Mouse (Mus musculus) embryo, embryonic 10.5 days (tissue): ENCODE data around the gene Fignl2.
A peak's percentile ranks its signal among the peaks of the same experiment; 100 is the strongest.

Experiments
- DNase-seq: peaks from one replicate; pipeline ENCODE4 v3.0.0-alpha.2; 2015; ENCODE audit warnings: low spot score

Fignl2 gene

GRCm38 (mm10) chr15:101092829-101093648 lies 14.7 kb upstream of the Fignl2 start:
- DNase-seq = peak; percentile 93

GRCm38 (mm10) chr15:101092121-101092828 lies 13.9 kb upstream of the Fignl2 start:
- peak; percentile 73 for DNase-seq

DNA sequence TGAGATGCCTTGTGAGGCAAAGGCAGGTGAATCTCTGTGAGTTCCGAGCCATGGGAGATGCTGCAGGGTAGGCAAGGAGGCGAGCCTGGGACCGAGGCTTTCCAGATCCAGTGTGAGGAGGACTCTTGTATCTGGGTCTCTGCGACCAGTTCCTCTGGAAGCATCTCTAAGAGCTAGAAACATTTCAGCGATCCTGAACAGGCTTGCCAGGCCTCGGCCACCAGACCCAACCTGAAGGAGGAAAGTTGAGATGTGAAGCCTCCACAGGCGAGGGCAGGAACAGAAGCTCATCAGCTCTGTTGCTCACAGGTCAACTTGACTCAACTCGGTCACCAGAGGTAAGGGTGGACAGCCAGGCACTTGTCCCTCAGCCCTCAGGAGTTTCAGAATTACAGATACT lies 13.2 kb upstream of the Fignl2 start:
- DNase-seq = no peak

- DNase-seq = no peak
Measured at GRCm38 (mm10) chr15:101088291-101088690, 9.9 kb upstream of the Fignl2 start.

DNA sequence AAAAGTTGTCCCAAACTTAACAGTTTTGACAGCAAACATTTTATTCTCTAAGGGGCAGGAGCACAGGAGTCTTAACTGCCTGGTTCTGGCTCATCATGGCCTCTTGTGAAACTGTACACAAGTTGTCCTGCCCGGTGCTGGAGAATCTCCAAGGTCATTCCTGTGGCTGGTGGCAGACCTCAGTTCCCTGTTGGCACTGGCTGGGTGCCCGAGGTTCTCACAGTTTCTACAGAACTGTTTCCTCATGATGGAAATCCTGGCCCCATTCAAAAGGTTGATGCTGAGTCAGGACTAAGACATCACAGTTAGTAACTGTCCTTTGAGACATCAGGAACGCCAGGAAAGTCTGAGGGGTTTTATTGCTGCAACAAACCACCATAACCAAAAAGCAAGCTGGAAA lies 8.6 kb upstream of the Fignl2 start:
- no peak for DNase-seq

GRCm38 (mm10) chr15:101086451-101086850 lies 8.1 kb upstream of the Fignl2 start:
- no peak for DNase-seq

GRCm38 (mm10) chr15:101084499-101084898 lies 6.1 kb upstream of the Fignl2 start:
- DNase-seq = no peak

- DNase-seq = peak; percentile 75
Measured at GRCm38 (mm10) chr15:101082236-101082635, 3.9 kb upstream of the Fignl2 start.

- DNase-seq = no peak
Measured at GRCm38 (mm10) chr15:101081035-101081548, 2.7 kb upstream of the Fignl2 start.

GRCm38 (mm10) chr15:101080031-101080520 lies 1.7 kb upstream of the Fignl2 start:
- no peak for DNase-seq

GRCm38 (mm10) chr15:101078731-101079156 lies 377 bp upstream of the Fignl2 start:
- DNase-seq = peak; percentile 91

DNA sequence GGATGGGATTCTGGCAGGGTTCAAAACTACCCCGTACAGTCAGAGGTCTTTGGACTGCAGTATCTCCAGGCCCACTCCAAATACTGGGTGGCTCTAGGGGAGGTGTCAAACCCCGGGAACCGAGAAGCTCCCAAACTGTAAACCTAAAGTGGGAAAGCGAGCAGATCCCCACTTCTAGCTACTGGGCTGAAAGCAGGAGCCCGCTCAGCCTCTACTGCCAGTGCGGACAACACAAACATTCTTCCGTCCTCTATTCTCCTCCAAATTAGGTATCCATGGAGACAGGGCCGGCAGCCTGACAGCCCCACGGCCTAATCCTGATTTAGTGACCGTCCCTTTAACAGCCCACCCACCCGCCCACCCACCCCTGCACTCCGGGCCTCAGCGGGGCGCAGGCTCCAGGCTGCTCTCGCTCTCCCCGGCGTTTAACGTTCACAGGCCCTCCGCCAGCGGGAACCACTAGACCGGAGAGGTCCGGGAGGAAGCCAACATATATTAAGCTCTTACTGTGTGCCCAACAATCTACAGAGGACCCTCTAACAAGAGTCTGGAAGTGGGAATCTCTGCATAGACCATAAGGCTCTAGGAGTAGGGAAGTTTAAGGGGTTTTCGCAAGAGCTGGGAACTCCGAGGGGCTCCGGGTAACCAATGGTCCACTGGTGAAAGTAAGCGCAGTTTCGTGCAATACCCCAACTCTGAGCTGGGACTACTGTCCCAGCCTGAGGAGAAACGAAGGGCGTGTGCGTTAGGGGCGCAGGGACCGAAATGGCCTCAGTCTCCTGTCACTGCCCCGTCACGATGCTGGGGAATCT lies 1.2 kb downstream of the Fignl2 start:
- peak; percentile 82 for DNase-seq

GRCm38 (mm10) chr15:101076071-101077000 lies 2.0 kb downstream of the Fignl2 start:
- peak; percentile 78 for DNase-seq

DNA sequence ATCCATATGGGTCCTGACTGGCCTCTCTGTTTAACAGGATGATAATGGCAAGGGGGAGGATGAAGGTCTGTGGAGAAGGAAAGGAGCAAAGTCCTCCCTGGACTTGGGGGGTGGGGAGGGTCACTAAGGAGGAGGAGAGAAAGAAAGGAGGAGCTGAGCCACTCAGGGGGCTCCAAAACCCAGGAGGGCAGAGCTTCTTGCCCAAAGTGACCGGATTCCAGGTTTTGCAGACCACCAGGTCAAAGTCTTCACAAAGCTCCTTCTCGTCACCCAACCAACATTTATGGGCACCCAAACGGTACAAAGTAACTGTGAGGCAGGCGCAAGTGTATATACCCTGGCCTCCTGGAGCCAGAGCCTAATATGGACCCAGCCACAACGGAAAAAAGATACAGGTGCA lies 2.7 kb downstream of the Fignl2 start:
- no peak for DNase-seq

GRCm38 (mm10) chr15:101075150-101075549 lies 3.2 kb downstream of the Fignl2 start:
- no peak for DNase-seq

- no peak for DNase-seq
Measured at GRCm38 (mm10) chr15:101074067-101074466, 4.3 kb downstream of the Fignl2 start.

DNA sequence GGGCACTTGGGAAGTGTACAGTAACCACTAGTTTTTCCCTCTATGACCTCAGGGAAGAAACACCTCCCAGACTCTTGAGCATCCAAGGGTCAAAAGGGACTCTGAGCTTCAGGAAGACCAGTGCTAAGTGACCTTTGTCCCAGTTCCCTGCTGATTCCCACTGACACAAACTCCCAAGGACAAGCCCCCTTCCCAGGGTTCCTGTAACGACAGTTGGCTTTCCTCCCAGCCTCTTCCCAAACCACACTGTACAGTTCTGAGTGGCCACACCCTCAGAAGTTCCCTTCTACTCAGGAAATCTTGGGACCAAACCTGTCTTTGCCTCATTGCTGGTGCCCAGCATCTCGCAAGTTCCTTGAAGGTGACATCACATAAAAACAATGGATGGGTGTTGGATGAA lies 5.6 kb downstream of the Fignl2 start:
- no peak for DNase-seq

GRCm38 (mm10) chr15:101070762-101071161 lies 7.6 kb downstream of the Fignl2 start:
- no peak for DNase-seq

DNA sequence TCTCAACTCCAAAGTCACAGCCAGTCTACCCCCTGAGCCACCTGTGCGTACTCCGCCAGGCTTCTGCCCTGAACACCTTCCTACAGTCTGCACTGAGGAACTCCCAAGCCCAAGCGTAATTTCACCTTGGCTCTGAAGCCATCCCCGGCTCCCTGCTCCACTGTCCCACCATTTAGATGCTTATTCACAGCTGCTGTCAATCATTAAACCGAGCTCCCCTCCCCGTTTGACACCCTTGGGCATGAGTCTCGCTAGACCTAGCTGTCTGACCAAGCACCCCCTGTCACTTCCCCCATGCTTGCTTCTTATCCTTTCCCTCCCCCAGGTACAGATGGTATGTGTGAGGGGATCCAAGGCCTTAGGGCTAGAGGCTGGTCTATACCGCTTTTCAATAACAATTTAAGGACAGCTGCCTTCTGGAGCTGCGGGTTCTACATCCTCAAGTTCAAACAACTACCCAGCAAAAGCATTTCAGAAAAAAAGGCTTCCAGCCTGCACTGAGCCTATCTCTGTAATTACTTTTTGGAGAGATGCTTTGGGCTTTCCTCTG lies 8.7 kb downstream of the Fignl2 start:
- DNase-seq = no peak

DNA sequence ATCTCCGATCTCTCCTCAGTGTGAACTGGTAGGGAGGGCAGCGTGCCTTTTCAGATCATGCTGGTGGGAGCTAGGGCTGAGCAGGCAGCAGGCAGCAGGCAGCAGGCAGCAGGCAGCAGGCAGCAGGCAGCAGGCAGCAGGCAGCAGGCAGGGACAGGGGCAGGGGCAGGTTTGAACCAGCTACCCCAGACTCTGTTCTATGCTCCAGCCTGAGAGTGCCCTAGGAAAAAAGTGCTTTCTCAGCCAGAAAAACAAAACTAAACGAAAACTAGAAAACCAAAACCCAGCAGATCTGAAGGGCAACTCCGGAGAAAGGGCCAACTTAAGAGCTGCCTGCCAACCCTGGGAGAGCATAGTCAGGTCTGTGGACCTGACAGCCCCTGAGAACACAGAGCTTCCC lies 9.7 kb downstream of the Fignl2 start:
- no peak for DNase-seq

DNA sequence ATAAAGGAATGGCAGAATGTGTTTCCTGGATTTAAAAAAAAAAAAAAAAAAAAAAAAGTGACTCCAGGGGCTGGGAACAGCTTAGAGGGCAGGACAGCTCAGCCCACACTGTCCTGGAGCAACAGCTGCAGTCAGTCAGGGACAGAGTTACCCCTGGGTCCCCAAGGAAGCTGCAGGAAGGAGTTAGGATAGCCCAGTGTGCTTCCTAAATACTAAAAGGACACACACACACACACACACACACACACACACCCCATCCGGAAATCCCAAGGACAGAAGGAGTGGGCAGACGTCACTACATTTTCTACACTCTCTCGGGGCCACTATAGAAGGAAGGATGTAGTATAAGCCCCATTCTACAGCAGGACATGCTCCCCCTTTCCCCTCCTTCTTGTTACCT lies 10.3 kb downstream of the Fignl2 start:
- no peak for DNase-seq
